Mouse (Mus musculus) forebrain, embryonic 13.5 days (tissue): ENCODE measurements around the gene Gstp1. TPM values are rescaled to one million over a fixed set of nuclear protein-coding genes. Genes with fewer than 3 reads are reported as not detected.
"Not testable (repeated sequence)": the region's sequence is repeated elsewhere in the genome, so short reads cannot be mapped to it uniquely, and the experiment has no call there.

Source experiments
- ATAC-seq: fragments of 200-750 bp; cut with Nextera tagmentation; 2 replicates; pipeline ENCODE4 v1.8.0; 2017
- H3K27ac ChIP-seq: fragments of 300-500 bp; sonication (generic); 2 replicates; pipeline ENCODE4 v1.5.1; 2015; ENCODE audit warnings: inconsistent platforms, mild to moderate bottlenecking, moderate library complexity
- H3K27me3 ChIP-seq: fragments of 300-500 bp; sonication (generic); 2 replicates; pipeline ENCODE4 v1.6.1; 2015; ENCODE audit warnings: mild to moderate bottlenecking, inconsistent platforms
- H3K36me3 ChIP-seq: fragments of 300-500 bp; sonication (generic); 2 replicates; pipeline ENCODE4 v1.6.1; 2015; ENCODE audit warnings: mild to moderate bottlenecking, inconsistent platforms; ENCODE audit not compliant: poor library complexity, severe bottlenecking
- H3K4me1 ChIP-seq: fragments of 300-500 bp; sonication (generic); 2 replicates; pipeline ENCODE4 v1.6.1; 2015; ENCODE audit warnings: inconsistent platforms
- H3K4me2 ChIP-seq: fragments of 300-500 bp; sonication (generic); 2 replicates; pipeline ENCODE4 v1.6.1; 2015; ENCODE audit warnings: inconsistent platforms, mild to moderate bottlenecking, moderate library complexity
- H3K4me3 ChIP-seq: fragments of 300-500 bp; sonication (generic); 2 replicates; pipeline ENCODE4 v1.5.1; 2015; ENCODE audit warnings: mild to moderate bottlenecking, inconsistent platforms
- H3K9ac ChIP-seq: fragments of 300-500 bp; sonication (generic); 2 replicates; pipeline ENCODE4 v1.6.1; 2015; ENCODE audit warnings: mild to moderate bottlenecking, inconsistent platforms
- H3K9me3 ChIP-seq: fragments of 300-500 bp; sonication (generic); replicated peaks from 2 replicates; pipeline ENCODE4 v1.6.1; 2016; ENCODE audit warnings: inconsistent platforms
- WGBS: fragments of 180-500 bp; shearing (Covaris S2); methylation state at CpG from one replicate; pipeline ENCODE4 v1.1.7; 2015; 5-methylcytosine and 5-hydroxymethylcytosine counted together
- polyA plus RNA-seq: library from polyadenylated mRNA; unstranded; fragments of >200 nt; fragmentation: Nextera tagmentation; extraction: Ambion mirVana; gene quantifications from 2 replicates; pipeline ENCODE4 v1.2.1, GENCODE M21; 2015

The Gstp1 gene
- polyA plus RNA-seq, 1 experiment from 2014 or later, result 392 TPM

DNA sequence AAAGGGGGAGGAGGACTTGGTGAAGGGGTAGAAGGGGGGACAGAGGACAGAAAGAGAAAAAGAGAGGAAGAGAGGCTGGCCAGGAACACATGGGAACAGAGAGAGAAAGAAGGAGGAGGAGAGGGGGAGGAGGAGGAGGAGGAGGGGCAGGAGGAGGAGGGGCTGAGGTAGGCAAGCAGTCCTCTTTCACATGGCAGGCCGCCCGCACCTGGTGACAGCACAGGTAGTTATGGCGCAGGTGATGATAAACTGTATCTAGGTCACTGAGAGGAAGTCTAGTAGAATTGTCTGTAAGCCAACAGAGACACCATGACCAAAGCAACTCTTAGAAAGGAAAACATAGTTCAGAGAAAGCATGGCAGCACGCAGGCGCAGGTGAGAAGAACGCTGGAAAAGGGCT is 33.6 kb upstream of the Gstp1 start:
- Histone ChIP-seq H3K4me2 (no peak overlapping the region), H3K4me1 (no peaks in the 10 kb centered on the region), H3K27ac (no peak overlapping the region), H3K36me3 (no peaks in the 10 kb centered on the region), H3K27me3 (no peaks in the 10 kb centered on the region), H3K4me3 (no peak overlapping the region), H3K9me3 (no peaks in the 10 kb centered on the region), H3K9ac (no peak overlapping the region)
- 88% methylated on average over 6 of the region's 6 CpGs for WGBS
- ATAC-seq, result no peak

DNA sequence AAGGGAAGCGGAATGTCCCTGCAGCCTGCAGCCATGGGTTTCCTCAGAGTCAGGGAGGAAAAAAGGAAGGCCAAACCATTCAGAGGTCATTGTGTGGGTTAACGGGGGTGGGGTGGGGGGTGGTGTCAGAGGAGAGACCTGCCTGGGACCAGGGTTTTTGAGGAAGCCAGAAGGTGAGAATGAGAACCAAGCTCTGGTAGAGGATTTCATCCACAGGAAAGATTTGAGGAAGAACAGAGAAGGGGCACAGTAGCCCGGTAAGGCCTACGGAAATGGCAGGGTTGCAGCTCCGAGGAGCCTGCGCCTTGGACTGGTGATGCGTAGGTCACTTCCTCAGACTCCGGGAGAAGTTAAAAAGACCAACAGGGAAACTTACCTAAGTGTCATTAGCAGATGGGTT is 33.0 kb upstream of the Gstp1 start:
- no peak for ATAC-seq
- H3K27me3 ChIP-seq, result no peaks in the 10 kb centered on the region
- H3K4me1 ChIP-seq, result no peaks in the 10 kb centered on the region
- 83% methylated on average over 8 of the region's 8 CpGs for WGBS
- no peaks in the 10 kb centered on the region for H3K36me3 ChIP-seq
- no peak overlapping the region for H3K27ac ChIP-seq
- H3K4me2 ChIP-seq, result no peak overlapping the region
- no peak overlapping the region for H3K9ac ChIP-seq
- no peaks in the 10 kb centered on the region for H3K9me3 ChIP-seq
- H3K4me3 ChIP-seq, result no peak overlapping the region

DNA sequence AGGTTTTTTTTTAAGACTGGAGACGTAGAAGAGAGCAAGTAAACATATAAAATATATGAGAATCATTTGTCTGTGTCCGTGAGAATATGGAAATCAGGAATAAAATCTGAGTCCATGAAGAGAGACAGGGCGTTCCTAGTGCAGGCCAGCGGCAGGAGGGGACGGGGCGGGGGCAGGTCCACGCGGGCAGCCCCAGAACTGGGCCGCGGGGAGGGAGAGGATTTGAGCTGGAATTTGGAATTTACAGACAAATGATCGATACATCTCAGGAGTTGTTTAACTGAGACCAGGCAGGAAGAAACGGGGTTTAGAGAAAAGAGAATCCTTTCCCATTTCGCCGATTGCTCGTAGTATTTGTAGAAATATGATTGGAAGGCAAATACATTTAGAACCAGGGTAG is 32.5 kb upstream of the Gstp1 start:
- Histone ChIP-seq H3K27ac (no peak overlapping the region), H3K27me3 (no peaks in the 10 kb centered on the region), H3K4me1 (no peaks in the 10 kb centered on the region), H3K4me3 (no peak overlapping the region), H3K9ac (no peak overlapping the region), H3K9me3 (no peaks in the 10 kb centered on the region), H3K36me3 (no peaks in the 10 kb centered on the region), H3K4me2 (no peak overlapping the region)
- no peak for ATAC-seq
- 74% methylated on average over 15 of the region's 15 CpGs for WGBS

DNA sequence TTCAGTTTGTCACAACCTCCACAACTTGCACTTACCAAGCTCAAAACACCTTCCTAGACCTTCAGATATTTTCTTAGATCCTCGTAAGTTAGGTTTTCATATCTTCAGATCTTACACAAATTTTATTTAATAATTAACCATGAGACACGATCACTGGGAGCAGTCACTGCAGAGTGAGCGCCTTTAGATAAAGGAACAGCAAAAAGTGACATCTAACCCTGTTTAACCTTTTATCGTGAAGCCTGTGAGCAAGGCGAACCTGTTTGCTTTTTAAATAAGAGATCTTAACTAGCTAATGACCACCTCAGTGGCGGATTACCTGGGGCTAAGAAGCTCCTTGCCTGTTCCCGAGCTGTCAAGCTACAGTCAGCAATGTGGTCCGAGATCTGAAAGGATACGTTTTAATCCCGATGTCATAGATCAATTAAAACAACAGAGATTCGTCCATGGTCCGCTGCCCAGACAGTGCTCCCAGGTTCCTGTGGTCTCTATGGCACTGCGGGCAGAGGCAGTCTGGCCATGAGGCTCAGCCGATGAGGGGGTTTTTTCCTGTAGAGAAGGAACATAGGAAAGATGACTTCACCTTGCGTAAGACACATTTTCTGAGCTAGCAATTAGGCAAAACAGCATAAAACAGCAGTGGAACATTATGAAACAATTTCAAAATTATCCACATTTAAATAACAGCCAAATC is 31.1 kb upstream of the Gstp1 start:
- Histone ChIP-seq H3K9me3 (no peaks in the 10 kb centered on the region), H3K4me3 (no peak overlapping the region), H3K4me1 (no peaks in the 10 kb centered on the region), H3K27me3 (no peaks in the 10 kb centered on the region), H3K27ac (no peak overlapping the region), H3K9ac (no peak overlapping the region), H3K4me2 (no peak overlapping the region), H3K36me3 (no peaks in the 10 kb centered on the region)
- ATAC-seq, result no peak
- WGBS, result 60% methylated on average over 15 of the region's 15 CpGs

DNA sequence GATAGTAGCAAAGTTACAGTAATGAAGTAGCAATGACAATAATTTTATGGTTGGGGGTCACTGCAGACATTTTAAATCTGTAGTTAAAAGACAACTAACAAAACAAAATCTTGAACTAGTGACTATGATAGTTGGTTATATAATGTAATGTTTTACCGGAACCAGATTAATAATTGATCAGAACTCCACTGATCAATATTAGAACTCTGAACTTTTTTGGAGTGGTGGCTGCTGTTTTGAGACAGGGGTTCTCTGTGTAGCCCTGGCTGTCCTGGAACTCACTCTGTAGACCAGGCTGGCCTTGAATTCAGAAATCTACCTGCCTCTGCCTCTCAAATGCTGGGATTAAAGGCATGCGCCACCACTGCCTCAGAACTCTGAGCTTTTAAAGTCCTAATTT is 30.5 kb upstream of the Gstp1 start:
- H3K4me2 ChIP-seq, H3K9ac ChIP-seq, H3K9me3 ChIP-seq, ATAC-seq, H3K4me1 ChIP-seq, H3K36me3 ChIP-seq, H3K27me3 ChIP-seq, H3K27ac ChIP-seq, H3K4me3 ChIP-seq: not testable (repeated sequence)
- 91% methylated on average over 2 of the region's 2 CpGs for WGBS

DNA sequence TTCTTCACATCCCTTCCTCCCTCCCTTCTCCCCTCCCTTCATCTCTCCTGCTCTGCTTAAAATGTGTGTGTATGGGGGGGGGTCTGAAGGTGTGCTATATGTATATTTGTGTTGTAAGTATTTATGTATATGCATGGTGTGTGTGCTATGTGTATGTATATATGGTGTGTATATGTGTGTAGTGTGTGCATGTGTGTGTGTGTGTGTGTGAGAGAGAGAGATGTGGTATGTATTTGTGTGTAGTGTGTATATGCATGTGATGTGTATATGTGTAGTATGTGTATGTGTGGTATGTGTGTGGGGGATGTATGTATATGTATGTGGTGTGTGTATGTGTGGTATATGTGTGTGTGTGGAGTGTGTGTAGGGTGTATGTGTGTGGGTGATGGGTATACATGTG is 29.1 kb upstream of the Gstp1 start:
- H3K9ac ChIP-seq, result no peak overlapping the region
- no peak for ATAC-seq
- no peak overlapping the region for H3K4me3 ChIP-seq
- H3K27ac ChIP-seq, result no peak overlapping the region
- H3K9me3 ChIP-seq, result no peaks in the 10 kb centered on the region
- no peaks in the 10 kb centered on the region for H3K4me1 ChIP-seq
- H3K4me2 ChIP-seq, result no peak overlapping the region
- no peaks in the 10 kb centered on the region for H3K27me3 ChIP-seq
- no peaks in the 10 kb centered on the region for H3K36me3 ChIP-seq

DNA sequence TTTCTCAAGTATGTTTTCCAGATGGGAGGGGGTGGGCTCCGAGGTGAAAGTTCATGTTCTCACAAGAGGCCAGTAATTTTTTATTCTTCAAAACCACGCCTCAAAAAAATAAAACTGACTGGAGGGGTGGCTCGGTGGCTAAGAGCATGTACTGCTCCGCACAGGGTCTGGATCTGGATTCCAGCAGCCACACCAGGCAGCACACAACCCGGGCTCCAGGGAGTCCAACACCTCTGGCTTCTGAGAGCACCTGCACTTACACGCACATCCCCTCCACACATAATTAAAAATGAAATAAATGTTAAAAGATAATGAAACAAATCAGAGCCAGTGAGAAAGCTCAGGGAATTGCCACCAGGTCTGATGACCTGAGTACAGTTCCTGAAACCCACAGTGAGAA is 28.5 kb upstream of the Gstp1 start:
- no peak overlapping the region for H3K4me3 ChIP-seq
- H3K9ac ChIP-seq, result no peak overlapping the region
- WGBS, result 89% methylated on average over 6 of the region's 6 CpGs
- no peaks in the 10 kb centered on the region for H3K4me1 ChIP-seq
- H3K4me2 ChIP-seq, result no peak overlapping the region
- H3K36me3 ChIP-seq, result no peaks in the 10 kb centered on the region
- no peaks in the 10 kb centered on the region for H3K27me3 ChIP-seq
- ATAC-seq, result no peak
- no peak overlapping the region for H3K27ac ChIP-seq
- no peaks in the 10 kb centered on the region for H3K9me3 ChIP-seq

DNA sequence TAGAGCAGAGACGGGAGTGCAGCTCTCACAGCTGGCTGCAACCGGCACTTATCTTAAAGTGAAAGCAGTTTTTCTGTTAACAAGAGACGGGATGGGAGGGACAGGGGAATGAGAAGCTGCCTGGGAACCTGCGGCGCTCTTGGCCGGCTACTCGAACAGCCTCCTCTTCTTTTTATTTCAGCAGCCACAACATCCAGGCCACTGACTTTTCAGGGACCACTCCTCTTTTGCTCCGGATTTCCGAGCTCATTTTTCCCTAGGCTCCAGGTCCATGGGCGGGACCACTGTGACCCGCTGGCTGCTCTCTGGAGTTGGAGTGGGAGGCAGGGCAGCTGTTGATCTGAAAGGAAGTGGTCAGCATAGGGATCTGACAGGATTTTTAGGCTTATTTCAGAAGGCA is 26.7 kb upstream of the Gstp1 start:
- not testable (repeated sequence) for H3K27ac ChIP-seq, H3K4me2 ChIP-seq, H3K9ac ChIP-seq, H3K4me1 ChIP-seq, H3K27me3 ChIP-seq, H3K4me3 ChIP-seq, H3K9me3 ChIP-seq, H3K36me3 ChIP-seq, ATAC-seq
- WGBS, result 46% methylated on average over 6 of the region's 11 CpGs

DNA sequence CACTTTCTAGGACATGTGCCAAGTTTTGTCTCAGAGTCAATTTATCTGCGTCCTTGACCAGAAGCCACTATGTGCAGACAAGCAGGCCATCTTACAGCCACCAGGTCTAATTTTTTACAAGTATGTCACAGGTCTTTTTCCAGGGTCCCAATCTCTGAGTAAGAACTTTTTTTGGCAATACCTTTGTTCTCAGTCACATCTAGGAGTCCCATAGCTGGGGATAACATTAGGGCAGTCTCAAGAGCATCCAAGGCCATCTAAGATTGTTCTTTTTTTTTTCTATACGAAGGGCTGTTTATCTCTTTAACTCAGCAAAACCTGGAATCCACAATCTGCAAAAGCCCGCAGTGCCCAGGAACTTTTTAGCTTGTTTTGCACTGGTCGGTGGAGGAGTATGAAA is 25.6 kb upstream of the Gstp1 start:
- not testable (repeated sequence) for H3K9me3 ChIP-seq, H3K27me3 ChIP-seq, H3K9ac ChIP-seq, H3K27ac ChIP-seq, H3K4me2 ChIP-seq, ATAC-seq, H3K4me3 ChIP-seq, H3K36me3 ChIP-seq, H3K4me1 ChIP-seq
- 84% methylated on average over 4 of the region's 4 CpGs for WGBS

DNA sequence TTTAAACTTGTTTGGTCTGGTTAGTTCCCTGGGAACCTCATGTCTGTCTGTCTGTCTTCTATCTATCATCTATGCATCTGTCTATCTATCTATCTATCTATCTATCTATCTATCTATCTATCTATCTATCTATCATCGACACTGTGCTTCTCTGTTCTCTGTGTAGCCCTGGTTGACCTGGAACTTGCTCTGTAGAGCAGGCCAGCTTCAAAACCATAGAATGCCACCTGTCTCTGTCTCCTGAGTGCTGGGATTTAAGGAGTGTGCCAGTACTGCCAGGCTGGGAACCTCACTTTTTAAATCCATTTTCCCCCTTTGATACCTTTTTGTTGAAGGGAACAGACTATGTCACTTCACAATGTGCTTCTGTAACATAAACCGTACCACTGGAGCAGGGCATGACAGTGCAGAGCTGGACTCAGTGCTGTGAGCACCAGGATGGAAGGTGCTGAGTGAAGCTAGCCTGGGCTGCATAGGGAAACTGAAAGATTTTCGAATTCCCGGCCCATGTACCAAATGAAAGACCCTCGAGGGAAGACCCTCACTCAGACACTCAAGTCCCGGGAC is 23.2 kb upstream of the Gstp1 start:
- Histone ChIP-seq H3K27ac (no peak overlapping the region), H3K9me3 (no peaks in the 10 kb centered on the region), H3K4me3 (no peak overlapping the region), H3K4me1 (no peaks in the 10 kb centered on the region), H3K36me3 (no peaks in the 10 kb centered on the region), H3K9ac (no peak overlapping the region), H3K27me3 (no peaks in the 10 kb centered on the region), H3K4me2 (no peak overlapping the region)
- no peak for ATAC-seq
- WGBS, result 86% methylated on average over 6 of the region's 6 CpGs

DNA sequence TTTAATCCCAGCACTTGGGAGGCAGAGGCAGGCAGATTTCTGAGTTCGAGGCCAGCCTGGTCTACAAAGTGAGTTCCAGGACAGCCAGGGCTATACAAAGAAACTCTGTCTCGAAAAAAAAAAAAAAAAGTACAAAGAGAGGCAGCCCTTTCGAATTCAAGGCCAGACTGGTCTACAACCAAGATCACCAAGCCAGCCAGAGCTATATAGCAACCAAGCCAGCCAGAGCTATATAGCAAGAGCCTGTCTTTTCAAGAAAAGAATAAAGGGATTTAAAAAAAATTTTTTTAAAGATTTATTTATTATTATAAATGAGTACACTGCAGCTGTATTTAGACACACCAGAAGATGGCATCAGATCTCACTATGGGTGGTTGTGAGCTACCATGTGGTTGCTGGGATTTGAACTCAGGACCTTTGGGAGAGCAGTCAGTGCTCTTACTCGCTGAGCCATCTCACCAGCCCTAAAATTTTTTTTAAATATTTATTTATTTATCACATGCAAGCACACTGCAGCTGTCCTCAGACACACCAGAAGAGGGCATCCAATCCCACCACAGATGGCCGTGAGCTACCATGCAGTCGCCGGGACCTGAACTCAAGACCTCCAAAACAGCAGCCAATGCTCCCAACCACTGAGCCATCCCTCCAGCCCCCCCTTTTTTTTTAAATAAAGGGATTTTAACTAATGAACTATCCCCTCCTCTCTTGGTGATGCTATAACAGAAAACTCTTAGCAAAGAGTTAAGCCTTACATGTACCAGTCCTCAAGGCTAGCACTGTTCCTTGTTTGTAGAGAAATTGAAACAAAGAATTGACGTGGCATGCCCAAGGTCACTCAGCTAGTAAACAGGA is 22.5 kb upstream of the Gstp1 start:
- H3K36me3 ChIP-seq, H3K4me3 ChIP-seq, ATAC-seq, H3K4me2 ChIP-seq, H3K27me3 ChIP-seq, H3K9ac ChIP-seq, H3K4me1 ChIP-seq, H3K27ac ChIP-seq, H3K9me3 ChIP-seq: not testable (repeated sequence)
- WGBS, result 89% methylated on average over 8 of the region's 8 CpGs

DNA sequence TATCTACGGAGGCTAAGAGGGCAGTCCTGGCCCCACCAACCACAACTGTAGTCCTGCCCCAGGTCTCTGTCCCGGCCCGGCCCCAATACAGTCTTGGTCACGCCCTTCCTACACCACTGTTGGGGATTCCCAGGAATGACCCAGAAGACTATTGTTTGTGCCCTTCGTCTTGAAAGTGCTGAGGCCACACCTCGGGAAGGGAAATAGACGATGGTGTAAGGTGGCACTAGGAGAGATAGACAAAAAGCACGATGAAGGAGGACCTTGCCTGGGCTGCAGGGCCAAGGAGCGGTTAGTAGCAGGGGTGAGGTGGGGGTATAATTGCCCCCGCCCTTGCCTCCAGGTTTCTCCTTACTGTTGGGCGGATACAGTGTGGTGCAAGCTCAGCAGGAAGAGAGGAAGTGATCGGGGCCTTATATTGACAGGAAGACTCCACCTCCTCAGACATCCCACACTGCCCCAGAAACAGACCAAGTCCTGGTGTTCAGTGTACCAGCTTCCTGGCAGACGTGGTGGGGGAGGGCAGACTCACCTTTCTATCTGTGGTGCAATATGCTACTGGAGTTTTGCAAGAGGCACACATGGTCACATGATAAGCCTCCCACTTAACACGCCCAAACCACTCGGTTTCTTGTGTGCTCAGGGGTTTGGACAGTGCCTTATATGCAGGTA is 21.4 kb upstream of the Gstp1 start, which contains the start of gene Gstp3:
Gene Gstp3, minus strand, starts transcription at position 501 of the 672 bp plus-strand sequence.
- Histone ChIP-seq H3K9ac (no peak within 1 kb of the TSS), H3K9me3 (no peaks in the 10 kb centered on the region), H3K27ac (no peak within 1 kb of the TSS), H3K27me3 (no peaks in the 10 kb centered on the region), H3K4me3 (no peak within 1 kb of the TSS), H3K4me1 (no peaks in the 10 kb centered on the region), H3K4me2 (no peak within 1 kb of the TSS), H3K36me3 (no peaks in the 10 kb centered on the region)
- 85% methylated on average over 15 of the region's 15 CpGs for WGBS
- ATAC-seq, result no peak
